Mouse (Mus musculus) hindbrain, embryonic 16.5 days (tissue): ENCODE measurements around the gene Tnfrsf8. TPM values are rescaled to one million over a fixed set of nuclear protein-coding genes. Genes with fewer than 3 reads are reported as not detected.

Experiments used
- ATAC-seq: fragments of 200-750 bp; cut with Nextera tagmentation; 2 replicates; pipeline ENCODE4 v1.8.0; 2017; ENCODE audit warnings: moderate TSS enrichment, moderate library complexity
- H3K27ac ChIP-seq: fragments of 300-500 bp; sonication (generic); 2 replicates; pipeline ENCODE4 v1.5.1; 2014; ENCODE audit warnings: low read depth, mild to moderate bottlenecking, control low read depth, low read length, moderate library complexity
- H3K27me3 ChIP-seq: fragments of 300-500 bp; sonication (generic); replicated peaks from 2 replicates; pipeline ENCODE4 v1.6.1; 2014; ENCODE audit warnings: low read length; ENCODE audit not compliant: control insufficient read depth, insufficient read depth
- H3K36me3 ChIP-seq: fragments of 300-500 bp; sonication (generic); 2 replicates; pipeline ENCODE4 v1.6.1; 2014; ENCODE audit warnings: mild to moderate bottlenecking, low read length, moderate library complexity, mixed read lengths; ENCODE audit not compliant: control insufficient read depth, insufficient read depth
- H3K4me1 ChIP-seq: fragments of 300-500 bp; sonication (generic); 2 replicates; pipeline ENCODE4 v1.6.1; 2014; ENCODE audit warnings: low read depth, low read length; ENCODE audit not compliant: control insufficient read depth, insufficient read depth
- H3K4me2 ChIP-seq: fragments of 300-500 bp; sonication (generic); 2 replicates; pipeline ENCODE4 v1.6.1; 2014; ENCODE audit warnings: mild to moderate bottlenecking, low read length, control low read depth, moderate library complexity
- H3K4me3 ChIP-seq: fragments of 300-500 bp; sonication (generic); 2 replicates; pipeline ENCODE4 v1.5.1; 2014; ENCODE audit warnings: mild to moderate bottlenecking, low read length, control low read depth, moderate library complexity
- H3K9ac ChIP-seq: fragments of 300-500 bp; sonication (generic); 2 replicates; pipeline ENCODE4 v1.6.1; 2014; ENCODE audit warnings: low read depth, mild to moderate bottlenecking, control low read depth, low read length, moderate library complexity
- H3K9me3 ChIP-seq: fragments of 300-500 bp; sonication (generic); 2 replicates; pipeline ENCODE4 v1.6.1; 2014; ENCODE audit warnings: mild to moderate bottlenecking, low read length, moderate library complexity; ENCODE audit not compliant: control insufficient read depth
- WGBS: fragments of 180-500 bp; shearing (Covaris S2); extraction: QIAGEN DNeasy Blood & Tissue Kit; methylation state at CpG from one replicate; pipeline ENCODE4 v1.1.7; 2014; 5-methylcytosine and 5-hydroxymethylcytosine counted together
- polyA plus RNA-seq: library from polyadenylated mRNA; unstranded; fragments of >200 nt; fragmentation: Nextera tagmentation; extraction: Ambion mirVana; gene quantifications from 2 replicates; pipeline ENCODE4 v1.2.1, GENCODE M21; 2015

Gene Tnfrsf8
- polyA plus RNA-seq, 1 experiment from 2014 or later, result 0.85 TPM

DNA sequence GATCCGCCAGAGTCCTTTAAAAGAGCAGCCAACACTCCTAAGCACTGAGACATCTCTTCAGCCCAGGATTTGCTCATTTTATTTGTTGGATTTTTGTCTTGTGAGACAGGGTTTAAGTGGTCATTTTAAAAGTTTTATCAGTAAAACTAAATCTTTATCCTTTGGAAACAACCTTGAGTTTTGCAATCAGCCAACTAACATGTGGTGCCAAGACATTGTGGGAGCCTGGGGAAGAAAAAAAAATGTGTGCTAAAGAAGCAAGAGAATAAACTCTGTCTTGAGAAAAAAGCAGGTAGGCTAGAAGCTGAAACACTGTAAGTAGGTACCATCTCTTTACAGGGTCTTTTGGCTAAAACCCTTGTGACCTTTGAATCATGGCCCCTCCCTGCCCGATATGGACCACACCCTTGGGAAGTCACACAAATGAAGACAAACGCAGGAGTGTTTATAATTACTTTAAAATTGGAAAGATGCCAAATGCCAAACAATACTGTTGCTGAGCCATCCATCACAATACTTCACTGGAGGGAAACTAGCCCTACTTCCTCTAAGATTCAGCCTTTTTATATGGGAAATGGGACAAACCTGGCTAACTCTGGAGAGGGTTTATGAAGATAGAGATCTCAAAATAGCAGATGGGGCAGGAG is 36.1 kb downstream of the Tnfrsf8 start:
- Histone ChIP-seq H3K27me3 (no peaks in the 10 kb centered on the region), H3K4me3 (no peak overlapping the region), H3K27ac (no peak overlapping the region), H3K4me2 (no peak overlapping the region), H3K4me1 (no peaks in the 10 kb centered on the region), H3K9ac (no peak overlapping the region), H3K36me3 (no peaks in the 10 kb centered on the region), H3K9me3 (no peaks in the 10 kb centered on the region)
- no peak for ATAC-seq
- 68% methylated on average over 3 of the region's 3 CpGs for WGBS

DNA sequence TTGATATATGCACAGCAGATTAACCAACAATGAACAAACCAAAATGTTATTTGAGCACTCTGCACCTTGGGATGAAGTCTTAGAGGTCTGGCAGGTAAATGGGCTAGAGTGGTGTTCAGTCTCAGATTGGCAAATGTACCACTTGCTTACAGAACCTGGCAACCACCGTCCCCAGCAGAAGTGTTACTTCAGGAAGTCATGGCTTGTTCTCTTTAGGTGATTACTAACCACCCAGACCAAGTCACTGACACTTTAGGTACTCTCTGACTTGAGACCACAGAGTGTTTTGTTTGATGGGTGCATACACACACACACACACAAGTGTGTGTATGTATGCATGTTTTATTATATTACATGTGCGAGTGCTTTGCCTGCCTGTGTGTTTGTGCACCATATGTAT is 36.7 kb downstream of the Tnfrsf8 start:
- ATAC-seq, result no peak
- 93% methylated on average over 2 of the region's 2 CpGs for WGBS
- no peaks in the 10 kb centered on the region for H3K4me1 ChIP-seq
- no peak overlapping the region for H3K4me3 ChIP-seq
- H3K4me2 ChIP-seq, result no peak overlapping the region
- no peak overlapping the region for H3K27ac ChIP-seq
- no peaks in the 10 kb centered on the region for H3K36me3 ChIP-seq
- H3K9me3 ChIP-seq, result no peaks in the 10 kb centered on the region
- H3K9ac ChIP-seq, result no peak overlapping the region
- H3K27me3 ChIP-seq, result no peaks in the 10 kb centered on the region

DNA sequence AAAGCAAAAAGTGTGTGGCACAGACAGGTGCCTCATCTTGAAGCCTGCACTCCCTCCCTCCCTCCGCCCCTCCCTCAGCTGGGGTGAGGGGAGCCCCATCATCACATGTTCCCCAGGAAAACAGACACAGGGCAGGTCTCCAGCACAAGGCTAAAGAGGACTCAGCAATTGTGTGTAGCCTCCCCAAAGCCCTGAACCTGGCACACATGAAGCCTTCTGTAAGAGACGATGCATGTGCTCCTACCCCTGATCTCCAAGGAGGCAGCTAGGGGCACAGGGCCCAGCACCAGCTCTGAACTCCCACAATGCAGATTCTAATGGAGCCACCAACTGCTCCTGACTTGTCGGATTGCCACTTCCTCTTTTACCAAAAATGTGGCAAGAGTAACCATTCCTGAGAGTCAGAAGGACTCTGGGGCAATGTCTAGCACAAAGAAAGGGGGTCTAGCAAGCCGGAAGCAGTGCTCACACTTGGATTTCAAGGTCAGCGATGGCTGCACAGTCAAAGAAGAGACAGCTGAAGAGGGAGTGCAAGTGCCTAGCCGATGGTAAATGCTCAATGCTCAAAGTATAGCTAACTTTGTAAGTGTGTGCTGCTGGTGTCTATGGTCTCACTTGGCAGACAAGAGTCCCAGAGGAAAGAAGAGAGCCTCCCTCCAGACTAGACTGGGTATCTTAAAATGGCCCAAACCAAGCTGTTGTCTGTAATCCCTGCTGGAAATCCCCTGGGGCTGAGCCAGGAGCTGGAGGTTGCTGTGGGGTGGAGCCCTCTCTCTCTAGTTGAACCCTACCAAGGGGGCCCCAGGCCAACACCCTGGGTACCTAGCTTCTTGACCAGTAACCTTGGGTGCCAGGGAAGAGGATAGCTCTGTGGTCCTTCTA is 38.4 kb downstream of the Tnfrsf8 start:
- H3K4me1 ChIP-seq, result no peaks in the 10 kb centered on the region
- 84% methylated on average over 6 of the region's 6 CpGs for WGBS

DNA sequence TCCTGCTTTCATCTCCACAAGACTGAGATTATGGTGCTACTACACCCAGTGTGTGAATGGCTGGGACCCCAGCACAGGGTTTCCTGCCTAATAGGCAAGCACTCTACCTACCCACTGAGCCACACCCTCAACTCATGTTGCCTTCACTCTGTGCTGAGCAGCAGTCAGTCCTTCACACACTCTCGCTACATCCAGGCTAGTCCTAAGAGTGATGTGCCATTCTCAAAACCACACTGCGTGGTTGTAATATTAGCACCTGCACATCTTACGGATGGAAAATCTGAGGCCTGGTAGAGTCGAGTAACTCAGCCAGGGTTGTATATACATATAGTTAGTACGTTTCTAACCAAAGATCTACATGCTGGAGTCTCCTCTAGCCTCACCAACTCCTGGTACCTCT is 40.1 kb downstream of the Tnfrsf8 start:
- H3K36me3 ChIP-seq, result no peaks in the 10 kb centered on the region
- no peaks in the 10 kb centered on the region for H3K27me3 ChIP-seq
- H3K4me1 ChIP-seq, result no peaks in the 10 kb centered on the region
- no peak for ATAC-seq
- no peak overlapping the region for H3K27ac ChIP-seq
- H3K9me3 ChIP-seq, result no peaks in the 10 kb centered on the region
- H3K9ac ChIP-seq, result no peak overlapping the region
- 92% methylated on average over 5 of the region's 5 CpGs for WGBS
- no peak overlapping the region for H3K4me2 ChIP-seq
- H3K4me3 ChIP-seq, result no peak overlapping the region

More for the DNA sequence above, 38.4 kb downstream of the Tnfrsf8 start:
- ATAC-seq, result no peak
- Histone ChIP-seq H3K27ac (no peak overlapping the region), H3K36me3 (no peaks in the 10 kb centered on the region), H3K4me2 (no peak overlapping the region), H3K27me3 (no peaks in the 10 kb centered on the region), H3K9me3 (no peaks in the 10 kb centered on the region), H3K4me3 (no peak overlapping the region), H3K9ac (no peak overlapping the region)

DNA sequence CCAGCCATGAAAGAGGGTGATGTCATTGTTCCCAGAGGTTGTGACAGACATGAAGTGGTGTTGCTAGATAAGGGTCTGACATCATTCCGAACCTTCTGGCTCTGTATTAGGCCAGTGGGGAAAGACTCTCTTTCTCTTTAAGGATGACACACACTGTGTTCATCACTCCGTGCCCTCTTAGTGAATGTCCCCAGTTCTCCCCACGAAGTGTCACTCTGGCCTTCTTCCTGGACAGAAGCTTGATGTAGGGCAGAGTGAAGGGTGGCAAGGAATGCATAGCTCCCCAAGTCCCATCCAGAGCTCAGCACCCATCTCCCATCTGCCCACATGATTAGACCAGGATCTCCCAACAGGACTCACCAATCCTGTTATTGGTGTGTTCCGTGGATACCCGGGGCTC is 41.0 kb downstream of the Tnfrsf8 start:
- ATAC-seq, result no peak
- Histone ChIP-seq H3K4me3 (no peak overlapping the region), H3K9ac (no peak overlapping the region), H3K9me3 (no peaks in the 10 kb centered on the region), H3K4me2 (no peak overlapping the region), H3K36me3 (no peaks in the 10 kb centered on the region), H3K27me3 (no peaks in the 10 kb centered on the region), H3K27ac (no peak overlapping the region), H3K4me1 (no peaks in the 10 kb centered on the region)
- 92% methylated on average over 5 of the region's 5 CpGs for WGBS

DNA sequence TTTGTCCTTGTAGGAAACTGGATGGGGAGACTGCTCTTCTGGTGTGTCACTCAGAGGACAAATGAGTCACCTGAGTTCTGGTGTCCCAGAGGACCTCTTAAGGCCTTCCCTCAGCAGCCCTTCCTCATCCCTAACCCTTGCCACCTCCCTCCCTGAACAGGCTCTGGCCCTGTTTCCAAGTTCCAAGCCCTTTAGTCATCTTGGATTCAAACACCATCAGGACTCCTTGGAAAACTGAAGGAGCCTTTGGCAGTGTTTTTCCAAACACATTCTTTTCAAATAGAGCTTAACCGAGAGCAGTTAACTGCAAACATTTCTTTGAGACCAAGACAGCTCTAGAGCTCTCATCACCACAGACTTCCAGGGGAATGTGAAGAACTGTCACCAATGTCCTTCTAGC is 42.2 kb downstream of the Tnfrsf8 start:
- Histone ChIP-seq H3K4me1 (no peaks in the 10 kb centered on the region), H3K36me3 (no peaks in the 10 kb centered on the region), H3K4me2 (no peak overlapping the region), H3K27ac (no peak overlapping the region), H3K27me3 (no peaks in the 10 kb centered on the region), H3K9me3 (no peaks in the 10 kb centered on the region), H3K9ac (no peak overlapping the region), H3K4me3 (no peak overlapping the region)
- 70% methylated on average over 1 of the region's 1 CpGs for WGBS
- ATAC-seq, result no peak

DNA sequence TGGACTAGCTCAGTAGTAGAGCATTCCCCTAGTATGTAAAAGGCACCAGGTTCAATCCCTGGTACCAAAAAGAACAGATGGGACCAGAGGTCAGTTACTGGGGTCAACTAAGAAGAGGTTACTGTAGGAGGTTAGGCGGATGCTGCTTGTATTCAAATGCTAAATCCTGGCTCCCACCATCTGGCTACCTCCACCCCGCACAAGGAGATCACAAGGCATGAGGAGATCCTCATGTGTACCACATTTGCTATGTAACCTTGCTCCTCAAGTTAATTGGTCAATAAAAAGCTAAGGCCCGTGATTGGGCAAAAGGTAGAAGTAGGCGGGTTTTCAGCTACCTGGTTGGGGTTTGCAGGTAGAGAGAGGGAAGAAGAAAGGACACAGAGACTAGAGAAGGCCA is 43.3 kb downstream of the Tnfrsf8 start:
- no peaks in the 10 kb centered on the region for H3K4me1 ChIP-seq
- H3K27me3 ChIP-seq, result no peaks in the 10 kb centered on the region
- H3K27ac ChIP-seq, result no peak overlapping the region
- H3K9ac ChIP-seq, result no peak overlapping the region
- no peak for ATAC-seq
- H3K36me3 ChIP-seq, result no peaks in the 10 kb centered on the region
- WGBS, result 85% methylated on average over 4 of the region's 4 CpGs
- no peak overlapping the region for H3K4me2 ChIP-seq
- no peaks in the 10 kb centered on the region for H3K9me3 ChIP-seq
- H3K4me3 ChIP-seq, result no peak overlapping the region

DNA sequence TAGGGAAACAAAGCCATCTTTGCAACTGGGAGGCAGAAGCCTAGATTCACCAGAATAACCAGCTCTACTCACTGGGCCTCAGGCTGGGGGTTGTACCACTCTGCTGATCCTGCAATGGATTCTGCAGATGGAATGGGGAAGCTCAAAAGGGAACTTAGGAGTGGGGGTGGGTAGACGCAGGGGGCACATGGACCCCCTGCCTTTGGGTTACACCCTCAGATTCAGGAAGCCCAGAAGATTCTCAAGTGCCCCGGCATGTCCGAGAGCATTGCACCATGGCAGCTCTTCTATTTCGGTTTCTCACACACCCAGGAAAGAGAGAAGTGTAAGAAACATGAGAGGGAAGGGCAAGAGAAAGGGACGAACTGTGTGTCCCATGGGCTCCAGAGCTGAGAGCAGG is 44.8 kb downstream of the Tnfrsf8 start:
- Histone ChIP-seq H3K36me3 (no peaks in the 10 kb centered on the region), H3K9me3 (no peaks in the 10 kb centered on the region), H3K27me3 (no peaks in the 10 kb centered on the region), H3K4me2 (no peak overlapping the region), H3K9ac (no peak overlapping the region), H3K4me3 (no peak overlapping the region), H3K4me1 (no peaks in the 10 kb centered on the region), H3K27ac (no peak overlapping the region)
- no peak for ATAC-seq
- WGBS, result 89% methylated on average over 5 of the region's 5 CpGs

DNA sequence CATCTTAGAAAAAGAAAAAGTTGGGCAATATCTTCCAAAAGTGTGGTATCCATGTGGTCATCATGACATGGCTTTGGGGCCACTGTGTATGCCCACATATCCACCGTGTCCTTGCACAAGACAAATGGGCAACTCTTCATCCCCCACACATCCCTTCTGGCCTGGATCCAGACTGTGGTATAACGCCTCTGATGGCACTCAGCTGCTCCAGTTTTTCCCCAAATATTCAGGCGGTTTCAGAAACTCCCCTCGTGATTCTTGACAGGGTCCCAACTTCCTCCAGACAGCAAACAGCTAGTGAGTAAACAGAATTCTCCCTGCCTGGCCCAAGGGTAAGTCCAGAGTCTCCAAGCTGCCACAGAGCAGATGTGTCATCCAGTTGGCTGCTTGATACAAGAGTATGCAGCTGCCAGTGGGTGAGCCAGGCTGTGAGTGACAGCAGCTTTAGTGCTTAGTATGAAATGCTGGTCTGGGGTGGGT is 47.3 kb downstream of the Tnfrsf8 start:
- Histone ChIP-seq H3K27me3 (no peaks in the 10 kb centered on the region), H3K9ac (no peak overlapping the region), H3K9me3 (no peaks in the 10 kb centered on the region), H3K4me3 (no peak overlapping the region), H3K27ac (no peak overlapping the region), H3K4me2 (no peak overlapping the region), H3K36me3 (no peaks in the 10 kb centered on the region), H3K4me1 (no peaks in the 10 kb centered on the region)
- WGBS, result 84% methylated on average over 4 of the region's 4 CpGs
- no peak for ATAC-seq
